Mouse (Mus musculus) midbrain, postnatal 0 days (tissue): ENCODE data around the gene Dnm3. TPM values are rescaled to one million over a fixed set of nuclear protein-coding genes. Genes with fewer than 3 reads are reported as not detected.

Experiments
- ATAC-seq: fragments of 200-750 bp; cut with Nextera tagmentation; 2 replicates; pipeline ENCODE4 v1.8.0; 2017; ENCODE audit warnings: moderate number of reproducible peaks, mild to moderate bottlenecking, moderate TSS enrichment, moderate library complexity; ENCODE audit not compliant: low FRiP score
- DNase-seq: peaks from one replicate; pipeline ENCODE4 v3.0.0-alpha.2; 2015; ENCODE audit warnings: low spot score
- H3K27ac ChIP-seq: fragments of 300-500 bp; sonication (generic); 2 replicates; pipeline ENCODE4 v1.5.1; 2014; ENCODE audit warnings: low read depth, mild to moderate bottlenecking, low read length, mixed read lengths
- H3K27me3 ChIP-seq: fragments of 300-500 bp; sonication (generic); 2 replicates; pipeline ENCODE4 v1.6.1; 2014; ENCODE audit warnings: low read length, control low read depth, mixed read lengths; ENCODE audit not compliant: insufficient read depth
- H3K36me3 ChIP-seq: fragments of 300-500 bp; sonication (generic); 2 replicates; pipeline ENCODE4 v1.6.1; 2014; ENCODE audit warnings: low read length, control low read depth, mixed read lengths; ENCODE audit not compliant: insufficient read depth
- H3K4me1 ChIP-seq: fragments of 300-500 bp; sonication (generic); 2 replicates; pipeline ENCODE4 v1.6.1; 2014; ENCODE audit warnings: mild to moderate bottlenecking, control low read depth, antibody characterized with exemption, low read length, mixed read lengths; ENCODE audit not compliant: insufficient read depth
- H3K4me2 ChIP-seq: fragments of 300-500 bp; sonication (generic); 2 replicates; pipeline ENCODE4 v1.6.1; 2014; ENCODE audit warnings: low read depth, mild to moderate bottlenecking, low read length, mixed read lengths; ENCODE audit not compliant: poor library complexity, severe bottlenecking
- H3K4me3 ChIP-seq: fragments of 300-500 bp; sonication (generic); 2 replicates; pipeline ENCODE4 v1.5.1; 2014; ENCODE audit warnings: low read depth, mild to moderate bottlenecking, low read length, moderate library complexity
- H3K9ac ChIP-seq: fragments of 300-500 bp; sonication (generic); replicated peaks from 2 replicates; pipeline ENCODE4 v1.6.1; 2014; ENCODE audit warnings: mild to moderate bottlenecking, low read length, moderate library complexity, mixed read lengths; ENCODE audit not compliant: poor library complexity, severe bottlenecking
- H3K9me3 ChIP-seq: fragments of 300-500 bp; sonication (generic); 2 replicates; pipeline ENCODE4 v1.6.1; 2016; ENCODE audit warnings: low read length, control low read depth
- CTCF ChIP-seq: IDR thresholded peaks from 2 replicates; pipeline ENCODE4 v1.5.1; 2016; ENCODE audit warnings: antibody characterized with exemption, mild to moderate bottlenecking
- WGBS: fragments of 180-500 bp; shearing (Covaris S2); extraction: QIAGEN DNeasy Blood & Tissue Kit; methylation state at CpG from one replicate; pipeline ENCODE4 v1.1.7; 2014; 5-methylcytosine and 5-hydroxymethylcytosine counted together
- polyA plus RNA-seq: library from polyadenylated mRNA; unstranded; fragments of >200 nt; fragmentation: Nextera tagmentation; extraction: Ambion mirVana; gene quantifications from 2 replicates; pipeline ENCODE4 v1.2.1, GENCODE M21; 2015
- total RNA-seq: library from RNA; depleted of rRNA; stranded (reverse); fragments of >200 nt; gene quantifications from 2 replicates; pipeline ENCODE4 v1.2.3, GENCODE M21; 2014

Dnm3 gene
- total and polyA plus RNA-seq, 2 experiments from 2014 or later = 67.0 to 88.5 TPM

GRCm38 (mm10) chr1:162047673-162048072 is 430.2 kb downstream of the Dnm3 start:
- DNase-seq = no peak
- no peak overlapping the region for H3K4me2 ChIP-seq
- no peak overlapping the region for H3K27ac ChIP-seq
- 83% methylated on average over 7 of the region's 7 CpGs for WGBS
- no peak for TF ChIP-seq CTCF
- ATAC-seq = no peak
- no peaks in the 10 kb centered on the region for H3K27me3 ChIP-seq
- no peak overlapping the region for H3K4me3 ChIP-seq
- no peak overlapping the region for H3K9ac ChIP-seq
- no peaks in the 10 kb centered on the region for H3K9me3 ChIP-seq
- H3K36me3 ChIP-seq = no peaks in the 10 kb centered on the region
- no peaks in the 10 kb centered on the region for H3K4me1 ChIP-seq

GRCm38 (mm10) chr1:162043788-162044717 is 433.8 kb downstream of the Dnm3 start:
- no peak overlapping the region for H3K27ac ChIP-seq
- H3K4me1 ChIP-seq = no peaks in the 10 kb centered on the region
- H3K36me3 ChIP-seq = no peaks in the 10 kb centered on the region
- 77% methylated on average over 8 of the region's 8 CpGs for WGBS
- H3K9ac ChIP-seq = no peak overlapping the region
- H3K4me3 ChIP-seq = no peak overlapping the region
- DNase-seq = no peak
- no peaks in the 10 kb centered on the region for H3K27me3 ChIP-seq
- H3K4me2 ChIP-seq = no peak overlapping the region
- TF ChIP-seq CTCF = no peak
- ATAC-seq = no peak
- H3K9me3 ChIP-seq = no peaks in the 10 kb centered on the region

- DNase-seq (no peak), ATAC-seq (no peak)
- Histone ChIP-seq H3K4me2 (no peak overlapping the region), H3K36me3 (no peaks in the 10 kb centered on the region), H3K4me1 (no peaks in the 10 kb centered on the region), H3K9ac (no peak overlapping the region), H3K27ac (no peak overlapping the region), H3K9me3 (no peaks in the 10 kb centered on the region), H3K27me3 (no peaks in the 10 kb centered on the region), H3K4me3 (no peak overlapping the region)
- no peak for TF ChIP-seq CTCF
- WGBS = 82% methylated on average over 1 of the region's 1 CpGs
These were observed 434.6 kb downstream of the Dnm3 start for GRCm38 (mm10) chr1:162043216-162043615.

GRCm38 (mm10) chr1:162042384-162042783 is 435.4 kb downstream of the Dnm3 start:
- 83% methylated on average over 5 of the region's 5 CpGs for WGBS
- H3K4me2 ChIP-seq = no peak overlapping the region
- ATAC-seq (no peak), DNase-seq (no peak)
- no peaks in the 10 kb centered on the region for H3K36me3 ChIP-seq
- H3K9ac ChIP-seq = no peak overlapping the region
- no peak for TF ChIP-seq CTCF
- no peaks in the 10 kb centered on the region for H3K9me3 ChIP-seq
- H3K4me1 ChIP-seq = no peaks in the 10 kb centered on the region
- no peak overlapping the region for H3K4me3 ChIP-seq
- no peaks in the 10 kb centered on the region for H3K27me3 ChIP-seq
- H3K27ac ChIP-seq = no peak overlapping the region

- no peak for TF ChIP-seq CTCF
- ATAC-seq = no peak
- Histone ChIP-seq H3K9me3 (no peaks in the 10 kb centered on the region), H3K4me2 (no peak overlapping the region), H3K9ac (no peak overlapping the region), H3K27ac (no peak overlapping the region), H3K36me3 (no peaks in the 10 kb centered on the region), H3K27me3 (no peaks in the 10 kb centered on the region), H3K4me1 (peaks cover 4% of the 10 kb centered on the region; the same call in 1 of the 2 replicates), H3K4me3 (no peak overlapping the region)
- no peak for DNase-seq
- 92% methylated on average over 6 of the region's 6 CpGs for WGBS
These were observed 437.2 kb downstream of the Dnm3 start for GRCm38 (mm10) chr1:162040490-162041274.

GRCm38 (mm10) chr1:162039808-162040207 is 438.0 kb downstream of the Dnm3 start:
- H3K36me3 ChIP-seq = no peaks in the 10 kb centered on the region
- no peaks in the 10 kb centered on the region for H3K27me3 ChIP-seq
- H3K4me1 ChIP-seq = peaks cover 4% of the 10 kb centered on the region; the same call in 1 of the 2 replicates
- 72% methylated on average over 7 of the region's 7 CpGs for WGBS
- no peak for DNase-seq
- TF ChIP-seq CTCF = no peak
- no peak overlapping the region for H3K4me3 ChIP-seq
- H3K27ac ChIP-seq = no peak overlapping the region
- ATAC-seq = no peak
- H3K4me2 ChIP-seq = no peak overlapping the region
- no peak overlapping the region for H3K9ac ChIP-seq
- no peaks in the 10 kb centered on the region for H3K9me3 ChIP-seq
